Mouse (Mus musculus) midbrain, embryonic 16.5 days (tissue): ENCODE results near the gene Cep70. TPM values are rescaled to one million over a fixed set of nuclear protein-coding genes. Genes with fewer than 3 reads are reported as not detected.

Source experiments
- ATAC-seq: fragments of 200-750 bp; cut with Nextera tagmentation; 2 replicates; pipeline ENCODE4 v1.8.0; 2017; ENCODE audit warnings: moderate TSS enrichment
- H3K27ac ChIP-seq: fragments of 300-500 bp; sonication (generic); 2 replicates; pipeline ENCODE4 v1.5.1; 2014; ENCODE audit warnings: mild to moderate bottlenecking, low read length, mixed read lengths
- H3K27me3 ChIP-seq: fragments of 300-500 bp; sonication (generic); 2 replicates; pipeline ENCODE4 v1.6.1; 2014; ENCODE audit warnings: low read depth, low read length, mixed read lengths; ENCODE audit not compliant: control insufficient read depth, insufficient read depth
- H3K36me3 ChIP-seq: fragments of 300-500 bp; sonication (generic); 2 replicates; pipeline ENCODE4 v1.6.1; 2014; ENCODE audit warnings: mild to moderate bottlenecking, low read length, moderate library complexity, mixed read lengths; ENCODE audit not compliant: control insufficient read depth, insufficient read depth
- H3K4me1 ChIP-seq: fragments of 300-500 bp; sonication (generic); 2 replicates; pipeline ENCODE4 v1.6.1; 2014; ENCODE audit warnings: mild to moderate bottlenecking, low read length, mixed read lengths; ENCODE audit not compliant: control insufficient read depth, insufficient read depth
- H3K4me2 ChIP-seq: fragments of 300-500 bp; sonication (generic); 2 replicates; pipeline ENCODE4 v1.6.1; 2014; ENCODE audit warnings: mild to moderate bottlenecking, low read length, mixed read lengths
- H3K4me3 ChIP-seq: fragments of 300-500 bp; sonication (generic); 2 replicates; pipeline ENCODE4 v1.5.1; 2014; ENCODE audit warnings: low read depth, mild to moderate bottlenecking, low read length, moderate library complexity, mixed read lengths
- H3K9ac ChIP-seq: fragments of 300-500 bp; sonication (generic); 2 replicates; pipeline ENCODE4 v1.6.1; 2014; ENCODE audit warnings: low read depth, low read length, mixed read lengths
- H3K9me3 ChIP-seq: fragments of 300-500 bp; sonication (generic); replicated peaks from 2 replicates; pipeline ENCODE4 v1.6.1; 2014; ENCODE audit warnings: mild to moderate bottlenecking, low read length, mixed read lengths; ENCODE audit not compliant: control insufficient read depth, poor library complexity, severe bottlenecking
- WGBS: fragments of 180-500 bp; shearing (Covaris S2); extraction: QIAGEN DNeasy Blood & Tissue Kit; methylation state at CpG from one replicate; pipeline ENCODE4 v1.1.7; 2014; 5-methylcytosine and 5-hydroxymethylcytosine counted together
- polyA plus RNA-seq: library from polyadenylated mRNA; unstranded; fragments of >200 nt; fragmentation: Nextera tagmentation; extraction: Ambion mirVana; gene quantifications from 2 replicates; pipeline ENCODE4 v1.2.1, GENCODE M21; 2015

Gene Cep70
- polyA plus RNA-seq, 1 experiment from 2014 or later: 56.0 TPM

- 96% methylated on average over 3 of the region's 3 CpGs for WGBS
- H3K9ac ChIP-seq: no peak overlapping the region
- no peaks in the 10 kb centered on the region for H3K9me3 ChIP-seq
- H3K4me2 ChIP-seq: no peak overlapping the region
- H3K27ac ChIP-seq: no peak overlapping the region
- H3K36me3 ChIP-seq: peaks cover 19% of the 10 kb centered on the region
- no peak overlapping the region for H3K4me3 ChIP-seq
- H3K4me1 ChIP-seq: no peaks in the 10 kb centered on the region
- ATAC-seq: no peak
- no peaks in the 10 kb centered on the region for H3K27me3 ChIP-seq
Measured at GRCm38 (mm10) chr9:99256821-99257220, 13.7 kb downstream of the Cep70 start.

GRCm38 (mm10) chr9:99258891-99259290, 15.7 kb downstream of the Cep70 start:
- Histone ChIP-seq H3K4me1 (no peaks in the 10 kb centered on the region), H3K27me3 (no peaks in the 10 kb centered on the region), H3K27ac (no peak overlapping the region), H3K9me3 (no peaks in the 10 kb centered on the region), H3K9ac (no peak overlapping the region), H3K4me3 (no peak overlapping the region), H3K4me2 (no peak overlapping the region), H3K36me3 (peaks cover 23% of the 10 kb centered on the region)
- ATAC-seq: no peak
- 74% methylated on average over 5 of the region's 5 CpGs for WGBS

- Histone ChIP-seq H3K27ac (no peak overlapping the region), H3K9ac (no peak overlapping the region), H3K4me1 (no peaks in the 10 kb centered on the region), H3K4me2 (no peak overlapping the region), H3K9me3 (no peaks in the 10 kb centered on the region), H3K4me3 (no peak overlapping the region), H3K27me3 (no peaks in the 10 kb centered on the region), H3K36me3 (peaks cover 22% of the 10 kb centered on the region)
- no peak for ATAC-seq
- WGBS: 96% methylated on average over 5 of the region's 5 CpGs
Measured at GRCm38 (mm10) chr9:99304296-99304695, 61.1 kb downstream of the Cep70 start.

GRCm38 (mm10) chr9:99306226-99306625, 63.1 kb downstream of the Cep70 start:
- H3K27ac ChIP-seq: no peak overlapping the region
- no peaks in the 10 kb centered on the region for H3K27me3 ChIP-seq
- H3K36me3 ChIP-seq: peaks cover 26% of the 10 kb centered on the region
- no peaks in the 10 kb centered on the region for H3K4me1 ChIP-seq
- H3K4me2 ChIP-seq: no peak overlapping the region
- no peak overlapping the region for H3K4me3 ChIP-seq
- H3K9ac ChIP-seq: no peak overlapping the region
- ATAC-seq: no peak
- 88% methylated on average over 6 of the region's 6 CpGs for whole genome bisulfite sequencing
- H3K9me3 ChIP-seq: no peaks in the 10 kb centered on the region

GRCm38 (mm10) chr9:99319343-99319951, 76.3 kb downstream of the Cep70 start:
- no peaks in the 10 kb centered on the region for H3K36me3 ChIP-seq
- 67% methylated on average over 8 of the region's 8 CpGs for WGBS
- H3K27ac ChIP-seq: no peak overlapping the region
- no peak overlapping the region for H3K4me3 ChIP-seq
- no peak overlapping the region for H3K9ac ChIP-seq
- no peak overlapping the region for H3K4me2 ChIP-seq
- H3K4me1 ChIP-seq: no peaks in the 10 kb centered on the region
- no peaks in the 10 kb centered on the region for H3K27me3 ChIP-seq
- no peaks in the 10 kb centered on the region for H3K9me3 ChIP-seq
- no peak for ATAC-seq

GRCm38 (mm10) chr9:99320006-99320405, 76.8 kb downstream of the Cep70 start:
- no peaks in the 10 kb centered on the region for H3K27me3 ChIP-seq
- H3K4me2 ChIP-seq: no peak overlapping the region
- no peak for ATAC-seq
- 83% methylated on average over 8 of the region's 8 CpGs for WGBS
- H3K4me1 ChIP-seq: no peaks in the 10 kb centered on the region
- H3K4me3 ChIP-seq: no peak overlapping the region
- H3K36me3 ChIP-seq: no peaks in the 10 kb centered on the region
- H3K9me3 ChIP-seq: no peaks in the 10 kb centered on the region
- no peak overlapping the region for H3K9ac ChIP-seq
- H3K27ac ChIP-seq: no peak overlapping the region

GRCm38 (mm10) chr9:99325208-99325929, 82.2 kb downstream of the Cep70 start:
- Histone ChIP-seq H3K9me3 (no peaks in the 10 kb centered on the region), H3K4me3 (no peak overlapping the region), H3K36me3 (no peaks in the 10 kb centered on the region), H3K4me2 (no peak overlapping the region), H3K27me3 (no peaks in the 10 kb centered on the region), H3K27ac (no peak overlapping the region), H3K4me1 (no peaks in the 10 kb centered on the region), H3K9ac (no peak overlapping the region)
- ATAC-seq: no peak
- 77% methylated on average over 7 of the region's 7 CpGs for WGBS

- no peaks in the 10 kb centered on the region for H3K4me1 ChIP-seq
- H3K9ac ChIP-seq: no peak overlapping the region
- H3K4me2 ChIP-seq: no peak overlapping the region
- 79% methylated on average over 4 of the region's 4 CpGs for WGBS
- no peak overlapping the region for H3K27ac ChIP-seq
- no peaks in the 10 kb centered on the region for H3K36me3 ChIP-seq
- no peak for ATAC-seq
- H3K4me3 ChIP-seq: no peak overlapping the region
- H3K27me3 ChIP-seq: no peaks in the 10 kb centered on the region
- no peaks in the 10 kb centered on the region for H3K9me3 ChIP-seq
Measured at GRCm38 (mm10) chr9:99325961-99326360, 82.8 kb downstream of the Cep70 start.

- 40% methylated on average over 4 of the region's 4 CpGs for WGBS
- H3K36me3 ChIP-seq: no peaks in the 10 kb centered on the region
- H3K27me3 ChIP-seq: no peaks in the 10 kb centered on the region
- no peak overlapping the region for H3K4me3 ChIP-seq
- H3K27ac ChIP-seq: no peak overlapping the region
- H3K9ac ChIP-seq: no peak overlapping the region
- no peak overlapping the region for H3K4me2 ChIP-seq
- H3K4me1 ChIP-seq: no peaks in the 10 kb centered on the region
- ATAC-seq: no peak
- H3K9me3 ChIP-seq: no peaks in the 10 kb centered on the region
Measured at GRCm38 (mm10) chr9:99326881-99327280, 83.7 kb downstream of the Cep70 start.
